Mouse (Mus musculus) B cell, adult (primary cell): ENCODE results near the gene Zfp2. TPM values are rescaled to one million over a fixed set of nuclear protein-coding genes. Genes with fewer than 3 reads are reported as not detected.

Experiments
- total RNA-seq: library from RNA; stranded (reverse); gene quantifications from 4 replicates; pipeline ENCODE4 v1.2.4, GENCODE M21; 2023; ENCODE audit not compliant: inconsistent age

Zfp2 gene
- 2.4 to 3.2 TPM (median 2.7 TPM) in 4 replicates for total RNA-seq

GRCm38 (mm10) chr11:50915671-50916320 lies at the start of gene Zfp2:
TSS of gene Zfp2 (minus strand) at chr11:50916165.

GRCm38 (mm10) chr11:50953665-50954064 lies 37.7 kb upstream of the Zfp2 start, which contains the start of gene Prop1:
TSS of gene Prop1 (minus strand) at chr11:50953765.

DNA sequence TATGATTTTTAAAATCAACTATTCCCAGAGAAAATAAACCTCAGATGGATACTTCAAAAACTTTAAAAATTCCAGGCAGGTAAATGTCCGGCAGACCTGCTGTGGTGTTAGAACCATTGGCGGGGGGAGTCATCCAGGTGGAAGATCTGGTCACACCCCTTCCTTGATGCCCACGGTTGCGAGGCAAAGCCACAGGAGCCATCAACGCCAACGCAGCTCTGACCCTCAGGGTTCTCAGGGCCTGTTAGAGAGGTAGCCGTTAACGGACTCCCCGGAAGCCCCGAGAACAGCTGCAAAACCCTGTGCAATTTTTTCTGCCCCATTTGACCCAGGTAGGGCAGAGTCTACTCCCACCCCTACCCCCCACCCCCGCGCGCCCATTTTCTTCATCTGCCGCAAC lies 27.5 kb upstream of the Zfp2 start, which contains the start of gene 4933414I15Rik:
TSS of gene 4933414I15Rik (minus strand) at position 260 of the 400 bp plus-strand sequence.

GRCm38 (mm10) chr11:50931451-50931866 lies 15.5 kb upstream of the Zfp2 start, which contains the start of gene Zfp354b:
TSS of gene Zfp354b (minus strand) at chr11:50931633.

GRCm38 (mm10) chr11:50887390-50888128 lies 28.4 kb downstream of the Zfp2 start, which contains the start of gene Zfp454:
TSS of gene Zfp454 (minus strand) at chr11:50887651.

GRCm38 (mm10) chr11:50850177-50850735 lies 65.7 kb downstream of the Zfp2 start, which contains the start of gene Grm6:
TSS of gene Grm6 (plus strand) at chr11:50850685.

Other genes with a start within 250 kb of the Zfp2 start
- gene Zfp354c, start 88.4 kb downstream of the Zfp2 start, total RNA-seq, result 5.3 to 7.1 TPM (median 6.5 TPM) in 4 replicates
- gene Zfp879, start 74.6 kb downstream of the Zfp2 start, total RNA-seq, result 0.39 to 0.51 TPM in 2 of 4 replicates, not detected in the others
- 37.0 to 44.4 TPM (median 40.0 TPM) in 4 replicates for gene Grm6, start 65.5 kb downstream of the Zfp2 start, total RNA-seq
- gene Zfp454, start 28.5 kb downstream of the Zfp2 start, total RNA-seq, result 0.45 to 0.69 TPM (median 0.48 TPM) in 3 of 4 replicates, not detected in the other
- 0.39 to 0.84 TPM (median 0.64 TPM) in 3 of 4 replicates, not detected in the other for gene Zfp354b, start 15.5 kb upstream of the Zfp2 start, total RNA-seq
- gene 4933414I15Rik, start 27.6 kb upstream of the Zfp2 start, total RNA-seq, result not detected in 4 replicates
- gene Prop1, start 37.6 kb upstream of the Zfp2 start, total RNA-seq, result not detected in 4 replicates
- gene Olfr1378, start 50.4 kb upstream of the Zfp2 start, total RNA-seq, result not detected in 4 replicates
- gene Olfr1377, start 65.8 kb upstream of the Zfp2 start, total RNA-seq, result not detected in 4 replicates
- gene Olfr51, start 87.4 kb upstream of the Zfp2 start, total RNA-seq, result not detected in 4 replicates
- gene Olfr54, start 98.1 kb upstream of the Zfp2 start, total RNA-seq, result not detected in 4 replicates
- gene Olfr1375, start 131.9 kb upstream of the Zfp2 start, total RNA-seq, result not detected in 4 replicates
- not detected in 4 replicates for gene Zfp354a, start 143.1 kb upstream of the Zfp2 start, total RNA-seq